Mouse (Mus musculus) yolk sac, embryonic 10.5 days (tissue): ENCODE measurements around the gene Ckb.
A peak's percentile ranks its signal among the peaks of the same experiment; 100 is the strongest.

Source experiments
- DNase-seq: peaks from one replicate; pipeline ENCODE4 v3.0.0-alpha.2; 2017; ENCODE audit warnings: low spot score

The Ckb gene

GRCm38 (mm10) chr12:111692899-111693298, 20.8 kb upstream of the Ckb start:
- DNase-seq, result no peak

GRCm38 (mm10) chr12:111691346-111691872, 19.3 kb upstream of the Ckb start:
- peak; percentile 40 for DNase-seq

- DNase-seq, result no peak
Measured at GRCm38 (mm10) chr12:111689426-111689825, 17.3 kb upstream of the Ckb start.

- no peak for DNase-seq
Measured at GRCm38 (mm10) chr12:111688069-111688428, 15.9 kb upstream of the Ckb start.

- no peak for DNase-seq
Measured at GRCm38 (mm10) chr12:111687350-111688068, 15.4 kb upstream of the Ckb start.

- DNase-seq, result no peak
Measured at GRCm38 (mm10) chr12:111686390-111686789, 14.3 kb upstream of the Ckb start.

GRCm38 (mm10) chr12:111682806-111683205, 10.7 kb upstream of the Ckb start:
- peak; percentile 50 for DNase-seq

GRCm38 (mm10) chr12:111682003-111682402, 9.9 kb upstream of the Ckb start:
- DNase-seq, result no peak

GRCm38 (mm10) chr12:111681305-111681704, 9.2 kb upstream of the Ckb start:
- DNase-seq, result no peak

GRCm38 (mm10) chr12:111680661-111681060, 8.5 kb upstream of the Ckb start:
- DNase-seq, result no peak

GRCm38 (mm10) chr12:111678997-111679396, 6.9 kb upstream of the Ckb start:
- DNase-seq, result no peak

- DNase-seq, result no peak
Measured at GRCm38 (mm10) chr12:111678670-111678933, 6.5 kb upstream of the Ckb start.

GRCm38 (mm10) chr12:111677882-111678669, 5.9 kb upstream of the Ckb start, which contains the start of gene Trmt61a:
Trmt61a (plus strand) TSS chr12:111678105.
- DNase-seq, result peak; percentile 90

GRCm38 (mm10) chr12:111677421-111677820, 5.3 kb upstream of the Ckb start:
- no peak for DNase-seq

- DNase-seq, result no peak
Measured at GRCm38 (mm10) chr12:111675797-111676580, 3.9 kb upstream of the Ckb start.

GRCm38 (mm10) chr12:111674850-111675486, 2.8 kb upstream of the Ckb start:
- DNase-seq, result no peak

GRCm38 (mm10) chr12:111672581-111672980, 443 bp upstream of the Ckb start:
- DNase-seq, result no peak

- peak; percentile 32 for DNase-seq
Measured at GRCm38 (mm10) chr12:111671431-111671902, 671 bp downstream of the Ckb start.

GRCm38 (mm10) chr12:111670976-111671375, 1.2 kb downstream of the Ckb start:
- DNase-seq, result no peak

GRCm38 (mm10) chr12:111670371-111670971, 1.7 kb downstream of the Ckb start:
- peak; percentile 68 for DNase-seq

GRCm38 (mm10) chr12:111669961-111670360, 2.2 kb downstream of the Ckb start:
- DNase-seq, result no peak
